Mouse (Mus musculus) c-Kit-positive CD71-negative TER-119-negative erythroid progenitor cells, embryonic 14.5 days (primary cell): Measurements from ENCODE around the gene Camta1.

Experiments
- DNase-seq: peaks from one replicate; pipeline ENCODE4 v3.0.0-alpha.2; 2013; ENCODE audit warnings: low read depth

The Camta1 gene

DNA sequence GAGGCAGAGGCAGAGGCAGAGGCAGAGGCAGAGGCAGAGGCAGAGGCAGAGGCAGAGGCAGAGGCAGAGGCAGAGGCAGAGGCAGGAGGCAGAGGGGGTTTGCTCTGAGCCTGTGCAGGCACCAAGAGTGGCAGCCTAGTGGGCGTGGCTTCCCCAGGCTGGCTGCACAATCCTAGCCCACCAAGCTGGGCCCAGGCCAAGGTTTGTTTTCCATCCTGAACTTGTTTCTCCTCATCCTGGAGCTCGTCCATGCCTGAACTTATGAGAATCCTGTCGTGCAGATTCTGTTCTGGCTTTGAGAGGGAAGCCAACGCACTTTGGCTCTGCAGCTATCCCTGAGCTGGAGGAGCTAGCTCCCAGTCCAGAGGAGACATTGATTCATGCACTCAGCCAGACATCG is 123.4 kb downstream of the Camta1 start:
- DNase-seq: no peak

DNA sequence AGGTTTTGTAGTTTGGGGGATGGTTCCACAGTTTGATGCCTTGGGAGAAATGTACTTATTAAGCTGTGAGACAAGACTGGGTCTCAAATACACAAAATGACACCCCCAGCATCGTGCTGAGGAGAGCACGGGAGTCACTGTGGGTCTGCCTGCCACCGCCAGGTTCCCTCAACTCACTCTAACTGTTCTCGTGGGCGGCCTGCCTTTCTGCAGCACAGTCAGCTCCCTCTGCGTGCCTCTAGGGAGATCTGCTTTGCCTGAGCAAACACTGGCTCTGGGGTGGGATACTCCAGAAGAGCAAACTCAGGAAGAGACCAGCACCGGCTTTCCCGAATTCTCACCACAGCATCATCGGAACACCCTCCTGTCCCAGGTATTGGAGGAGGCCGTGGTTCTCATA is 129.0 kb downstream of the Camta1 start:
- DNase-seq: no peak

DNA sequence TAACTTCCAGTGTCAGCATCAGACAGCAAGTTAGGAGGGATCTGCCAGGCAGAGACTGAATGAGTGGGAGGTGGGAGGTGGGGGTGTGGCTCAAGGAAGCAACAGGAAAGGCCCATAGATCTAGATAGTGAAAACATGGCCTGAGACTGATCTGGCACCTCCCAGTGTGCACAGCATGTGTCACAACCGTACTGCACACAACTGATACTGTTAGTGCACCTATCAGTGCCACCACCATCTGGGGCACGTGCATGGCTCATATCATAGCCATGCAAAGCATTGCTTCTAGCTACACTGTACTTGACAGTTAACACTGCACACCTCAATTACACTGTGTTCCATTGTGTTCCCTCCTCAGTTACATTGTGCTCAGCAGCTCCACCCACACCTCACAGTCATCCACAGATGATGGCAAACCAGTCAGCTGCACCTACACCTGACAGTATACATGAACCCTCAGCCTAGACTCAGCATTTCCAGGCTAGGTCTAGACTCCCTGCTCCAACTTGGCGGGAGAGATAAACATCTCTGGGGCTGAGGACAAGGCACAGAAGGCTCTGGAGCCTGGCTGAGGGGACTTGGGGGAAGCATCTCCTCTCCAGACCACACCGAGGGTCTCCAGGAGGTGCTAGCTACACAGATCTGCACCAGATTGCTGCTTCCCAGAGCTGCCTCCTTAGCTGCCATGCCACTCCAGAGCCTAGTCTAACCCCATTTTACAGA is 131.5 kb downstream of the Camta1 start:
- no peak for DNase-seq

DNA sequence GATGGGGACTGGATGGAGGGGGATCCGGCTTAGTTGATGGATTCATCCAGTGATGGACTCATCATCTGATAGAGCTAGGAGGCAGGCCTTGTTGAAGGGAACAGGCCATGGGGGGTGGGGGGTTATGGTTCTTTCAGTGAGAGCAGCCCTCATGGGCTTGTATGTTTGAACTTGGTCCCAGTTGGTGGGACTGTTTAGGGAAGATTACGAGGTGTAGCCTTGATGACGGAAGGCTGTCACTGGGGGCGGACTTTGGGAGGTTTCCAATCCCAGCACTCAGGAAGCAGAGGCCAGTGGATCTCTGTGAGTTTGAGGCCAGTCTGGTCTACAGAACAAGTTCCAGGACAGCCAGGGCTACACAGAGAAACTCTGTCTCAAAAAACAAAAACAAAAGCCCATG is 132.6 kb downstream of the Camta1 start:
- DNase-seq: no peak

DNA sequence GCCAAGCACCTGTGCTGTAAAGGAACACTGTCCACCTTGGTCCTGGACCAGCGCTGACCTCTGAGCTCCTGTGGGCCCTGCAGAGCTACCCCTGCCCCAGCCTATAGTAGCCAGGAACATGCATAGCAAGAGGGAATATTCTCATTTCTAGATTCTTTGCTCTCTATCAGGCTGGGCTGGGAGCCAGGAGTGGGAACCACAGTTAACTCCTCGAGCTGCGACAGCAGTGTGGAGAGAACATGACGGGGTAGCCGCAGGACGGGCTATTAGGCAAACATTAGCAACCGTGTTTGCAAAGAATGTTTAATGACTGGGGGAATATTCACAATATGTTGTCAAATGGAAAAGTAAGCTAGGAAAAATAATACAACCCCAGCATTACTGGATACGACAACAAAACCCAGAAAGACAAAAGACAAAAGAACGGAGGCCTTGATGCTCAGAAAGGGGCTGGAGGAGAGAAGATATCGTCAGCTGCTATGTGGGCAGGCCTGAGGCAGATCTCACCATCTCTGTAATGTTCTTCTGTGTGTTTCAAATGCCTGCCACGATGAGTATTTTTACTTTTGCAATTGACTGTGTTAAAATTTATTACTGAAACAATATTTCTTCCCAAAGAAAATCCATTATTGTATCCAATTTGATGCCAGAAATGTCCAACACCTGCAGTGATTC is 133.1 kb downstream of the Camta1 start:
- DNase-seq: no peak

DNA sequence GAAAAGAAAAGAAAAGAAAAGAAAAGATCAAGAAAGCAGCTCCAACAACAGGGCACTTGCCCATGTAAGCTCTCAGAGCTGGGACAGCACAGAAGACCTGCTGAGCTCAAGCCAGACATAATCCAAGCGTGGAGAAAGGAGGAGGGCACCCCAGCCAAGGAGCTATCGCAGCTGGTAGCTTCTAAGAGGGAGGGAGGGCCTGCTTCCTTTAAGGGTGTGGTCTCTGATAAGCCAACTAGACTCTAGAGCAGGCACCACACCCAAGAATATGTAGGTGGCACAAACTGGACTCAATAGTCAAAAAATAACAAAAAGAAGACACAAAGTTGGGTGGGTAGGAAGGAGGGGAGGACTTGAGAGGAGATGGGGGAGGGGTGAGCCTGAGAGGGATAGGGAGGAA is 135.3 kb downstream of the Camta1 start:
- no peak for DNase-seq

DNA sequence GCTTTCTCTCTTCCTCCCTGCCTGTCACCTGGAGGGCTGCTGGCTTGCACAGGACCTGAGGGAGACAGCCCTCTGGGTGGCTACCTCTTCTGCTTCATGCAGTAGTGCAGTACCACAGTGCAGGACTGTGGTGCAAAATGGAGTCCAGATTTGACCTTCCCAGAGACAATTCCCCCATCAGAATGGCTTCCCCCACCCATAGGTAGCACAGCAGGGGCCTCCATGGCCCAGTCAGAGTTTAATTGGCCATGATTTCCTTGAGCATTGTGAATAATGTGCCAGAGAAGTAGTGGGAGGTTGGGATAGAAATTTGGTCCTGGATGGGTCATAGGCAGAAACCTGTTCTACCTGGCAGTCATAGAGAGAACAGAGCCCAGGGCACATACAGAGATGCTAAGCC is 136.8 kb downstream of the Camta1 start:
- no peak for DNase-seq

DNA sequence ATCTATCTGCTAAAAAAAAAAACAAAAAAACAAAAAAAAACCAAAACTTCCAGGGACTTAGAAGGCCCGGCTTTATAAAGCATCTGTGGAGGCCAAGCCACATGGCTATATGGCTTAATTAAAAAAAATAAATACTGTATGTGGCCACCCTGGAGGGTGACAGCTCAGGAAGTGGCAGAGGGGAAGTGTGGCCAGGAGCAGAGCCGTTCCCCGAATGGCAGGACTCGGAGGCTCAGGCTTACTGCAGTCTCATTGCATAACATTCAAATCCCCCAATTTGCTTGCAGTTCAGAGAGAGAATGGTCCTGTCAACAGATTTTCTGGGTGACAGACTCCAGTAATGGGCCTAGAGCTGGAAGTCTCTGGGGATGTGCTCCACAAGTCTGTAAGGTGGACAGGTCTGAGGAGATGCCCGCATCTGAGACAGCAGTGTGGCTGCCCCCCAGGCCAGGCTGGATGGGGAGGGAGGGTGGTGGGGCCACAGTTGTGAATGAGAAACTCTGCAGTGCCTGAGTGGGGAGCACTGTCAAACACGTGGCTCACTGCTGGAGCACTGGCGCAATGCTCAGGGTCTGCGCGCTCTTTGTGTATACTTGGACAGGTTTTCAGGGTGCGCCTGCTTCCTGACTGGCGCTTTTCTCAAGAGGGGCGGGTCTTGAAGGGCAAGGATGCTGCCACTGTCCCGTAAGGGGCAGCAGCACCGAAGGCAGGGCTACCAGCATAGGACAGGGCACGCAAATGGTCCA is 140.8 kb downstream of the Camta1 start:
- DNase-seq: no peak

DNA sequence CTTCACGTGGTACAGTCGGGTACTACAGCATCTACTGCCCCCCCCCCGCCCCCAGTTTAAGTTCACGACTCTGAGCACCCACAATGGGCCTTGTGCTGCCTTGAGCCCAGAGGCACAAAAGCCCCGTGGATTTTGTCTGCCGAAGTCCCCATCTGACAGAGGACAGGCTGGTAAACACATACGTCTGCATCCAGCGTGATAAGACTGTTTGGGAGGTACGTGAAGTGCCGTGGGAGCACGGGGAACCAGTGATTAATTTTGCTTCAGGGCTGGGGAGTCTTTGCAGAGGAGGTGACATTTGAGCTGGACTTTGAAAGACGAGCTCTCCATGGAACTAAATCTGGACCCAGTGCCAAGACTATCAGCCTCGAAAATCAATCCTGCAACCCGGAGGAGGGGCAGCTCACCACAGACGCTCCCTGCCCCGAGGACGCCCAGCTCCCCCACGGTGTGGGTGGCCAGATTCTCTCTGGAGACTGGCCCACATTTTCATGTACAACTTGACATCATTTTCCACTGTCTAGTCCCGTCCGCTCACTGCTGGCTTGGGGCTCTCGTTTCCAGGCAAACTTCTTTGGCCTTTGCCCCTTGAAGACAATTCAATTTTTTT is 142.7 kb downstream of the Camta1 start:
- no peak for DNase-seq

DNA sequence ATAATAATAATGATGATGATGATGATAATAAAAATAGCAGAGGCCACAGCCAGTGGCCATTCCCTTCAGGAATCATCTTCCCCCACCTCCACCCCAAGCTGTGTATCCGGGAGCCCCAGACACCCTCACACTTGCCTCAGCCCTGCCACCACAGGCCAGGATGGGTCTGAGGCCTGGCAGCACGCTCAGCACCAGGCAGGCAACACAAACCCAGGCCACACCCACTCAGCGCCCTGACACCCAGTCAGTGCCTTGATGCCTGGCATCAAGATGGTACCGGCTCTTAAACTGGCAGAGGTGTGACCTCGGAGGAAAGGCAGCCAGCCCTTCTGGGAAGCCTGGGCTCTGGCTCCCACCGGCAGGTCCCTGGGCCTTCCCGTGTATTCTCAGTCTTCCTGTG is 143.8 kb downstream of the Camta1 start:
- DNase-seq: no peak

DNA sequence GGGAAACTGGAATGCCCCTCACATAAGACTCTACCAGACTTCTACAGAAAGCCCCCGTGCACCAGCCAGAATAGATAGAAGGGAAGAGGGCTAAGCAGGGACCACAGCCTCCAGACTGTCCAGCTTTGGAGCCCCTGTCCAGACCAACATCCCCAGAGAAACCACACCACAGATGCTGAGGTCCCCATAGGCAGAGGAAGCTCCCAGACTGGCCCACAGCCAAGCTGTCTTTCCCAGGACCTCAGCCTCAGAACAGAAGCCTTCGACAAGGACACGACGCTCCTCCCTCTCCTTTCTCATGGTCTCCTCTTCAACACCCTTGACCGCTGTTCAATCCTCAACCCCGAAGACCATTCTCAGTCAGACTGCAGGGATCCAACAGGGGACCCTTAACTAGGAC is 148.0 kb downstream of the Camta1 start:
- DNase-seq: no peak

DNA sequence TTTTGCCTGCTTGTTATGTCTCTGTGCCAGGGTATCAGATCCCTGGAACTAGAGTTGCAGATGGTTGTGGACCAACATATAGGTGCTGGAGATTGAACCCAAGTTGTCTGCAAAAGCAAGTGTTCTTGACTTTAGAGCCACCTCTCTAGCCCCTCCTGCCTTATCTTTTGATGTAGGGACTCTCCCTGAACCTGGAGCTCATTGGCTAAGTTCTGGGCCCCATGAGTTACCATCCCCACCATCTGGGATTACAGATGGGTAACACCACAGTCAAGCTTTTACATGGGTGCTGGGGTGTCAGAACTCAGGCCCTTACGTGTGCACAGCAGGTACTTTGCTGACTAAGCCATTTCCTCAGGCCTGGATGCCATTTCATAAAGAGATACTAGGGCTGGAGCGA is 150.3 kb downstream of the Camta1 start:
- DNase-seq: no peak

DNA sequence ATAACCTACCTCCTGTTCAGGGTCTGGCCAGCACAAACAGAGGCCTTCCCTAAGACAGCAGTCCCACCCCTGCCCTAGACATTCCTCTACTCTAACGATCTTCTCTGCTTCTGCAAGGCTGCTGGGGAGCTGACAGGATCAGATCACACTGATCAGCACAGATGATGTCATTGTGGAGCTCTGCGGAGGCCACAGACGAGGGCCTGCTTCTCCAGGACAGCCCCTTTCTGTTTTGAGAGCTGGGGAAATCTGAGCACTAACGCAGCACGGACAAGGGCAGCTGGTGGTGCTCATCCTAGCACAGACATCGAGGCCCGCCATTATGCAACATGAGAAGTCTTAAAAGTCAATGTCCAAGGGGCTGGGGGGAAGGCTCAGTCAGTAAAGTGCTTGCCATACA is 151.2 kb downstream of the Camta1 start:
- no peak for DNase-seq

DNA sequence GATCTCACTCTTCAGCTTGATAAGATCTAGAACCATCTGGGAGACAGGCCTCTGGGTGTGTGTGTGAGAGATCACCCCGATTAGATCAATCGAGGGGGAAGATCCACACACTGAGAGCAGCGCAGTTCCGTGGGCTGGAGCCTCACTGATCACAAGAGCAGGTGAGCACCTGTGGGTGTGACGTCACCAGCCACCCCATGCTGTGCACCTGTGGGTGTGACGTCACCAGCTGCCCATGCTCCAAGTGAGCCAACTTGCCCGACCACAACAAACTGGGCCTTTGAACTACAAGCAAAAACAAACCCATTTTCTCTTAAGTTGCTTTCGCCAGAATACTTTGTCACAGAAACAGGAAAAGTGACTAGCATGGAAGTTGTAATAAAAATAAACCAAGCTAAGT is 152.4 kb downstream of the Camta1 start:
- no peak for DNase-seq

DNA sequence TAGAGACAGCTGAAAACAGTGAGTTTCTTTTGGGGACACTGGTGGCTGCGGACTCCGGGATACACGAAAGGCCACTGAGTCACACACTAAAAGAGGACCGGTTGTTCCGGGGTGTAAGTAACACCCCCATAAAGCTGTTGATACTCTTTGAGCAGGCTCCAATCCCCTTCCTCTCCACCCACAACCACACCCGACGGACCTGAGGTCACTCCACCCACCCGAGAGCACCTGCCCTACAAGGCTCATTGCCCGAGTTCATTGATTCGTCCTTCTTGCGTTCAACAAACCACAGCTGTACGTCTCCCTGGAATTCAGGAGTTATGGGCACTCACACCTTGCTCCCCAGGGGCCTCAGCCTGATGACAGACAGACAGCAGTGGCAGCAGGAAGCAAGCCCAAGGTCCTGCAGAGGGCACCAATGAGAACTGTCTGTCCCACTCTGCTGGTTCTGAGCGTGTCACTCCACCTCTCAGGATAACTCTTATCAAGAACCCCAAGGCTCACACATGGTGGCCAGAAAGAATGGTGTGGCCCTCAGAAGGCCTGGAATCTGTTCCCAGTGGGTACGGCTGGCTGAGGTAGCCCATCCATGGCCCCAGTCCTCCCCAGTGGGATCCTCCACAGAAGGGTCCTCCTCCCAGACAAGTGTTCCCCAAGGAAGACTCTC is 158.5 kb downstream of the Camta1 start:
- no peak for DNase-seq

DNA sequence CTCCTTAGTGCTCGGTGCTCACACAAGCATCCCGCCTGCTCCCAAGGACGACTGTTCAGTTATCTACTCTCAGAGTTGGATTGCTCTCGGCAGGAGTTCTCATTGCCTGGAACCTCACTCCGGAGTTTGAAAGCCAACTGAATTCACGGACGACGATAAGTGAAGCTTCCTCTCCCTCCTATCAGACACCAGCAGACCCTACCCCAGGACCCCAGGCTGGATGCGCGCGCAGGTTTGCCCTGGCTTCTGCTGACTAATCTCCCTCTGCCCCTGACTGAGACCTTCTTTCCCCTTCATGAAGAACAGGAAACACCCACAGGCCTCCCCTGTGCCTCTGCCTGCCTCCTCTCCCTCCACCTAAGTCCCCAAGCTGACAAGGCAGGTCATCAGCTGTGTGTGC is 159.2 kb downstream of the Camta1 start:
- DNase-seq: no peak

DNA sequence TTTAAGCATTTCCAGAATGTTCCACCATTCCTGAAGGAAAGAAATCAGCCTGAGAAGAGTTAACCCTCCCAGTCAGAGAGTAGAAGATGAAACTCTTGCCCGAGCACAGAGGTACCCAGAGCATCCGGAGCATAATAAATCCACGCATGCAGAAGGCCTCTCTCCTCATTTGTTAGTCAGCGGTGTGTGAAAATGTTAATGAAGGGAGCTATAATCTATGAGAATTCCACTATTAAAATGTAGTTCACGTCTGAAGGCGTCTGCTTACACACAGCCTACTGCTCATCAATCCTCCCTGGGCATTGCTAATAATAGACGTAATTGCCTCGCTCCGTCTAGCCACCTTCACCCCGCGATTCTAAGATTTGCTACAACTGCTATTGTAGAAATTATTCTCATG is 165.7 kb downstream of the Camta1 start:
- no peak for DNase-seq

DNA sequence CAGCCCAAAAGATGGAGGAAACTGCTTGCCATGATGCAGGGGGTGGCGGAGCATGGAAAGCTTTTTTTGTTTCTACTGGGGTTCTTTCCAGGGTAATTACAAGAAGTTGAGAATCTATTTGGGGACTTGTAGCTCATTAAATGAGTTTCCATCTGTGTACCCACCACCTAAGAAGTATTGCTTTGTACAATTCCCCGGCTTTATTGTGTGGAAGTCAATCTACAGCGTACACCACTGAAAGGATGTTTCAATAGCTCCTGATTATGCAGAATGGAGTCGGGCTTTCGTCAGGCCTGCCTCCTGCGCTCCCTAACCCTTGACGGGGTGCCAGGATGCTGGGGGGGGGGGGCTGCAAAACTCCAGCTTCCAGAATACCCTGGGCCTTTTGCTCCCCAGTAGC is 167.1 kb downstream of the Camta1 start:
- no peak for DNase-seq

DNA sequence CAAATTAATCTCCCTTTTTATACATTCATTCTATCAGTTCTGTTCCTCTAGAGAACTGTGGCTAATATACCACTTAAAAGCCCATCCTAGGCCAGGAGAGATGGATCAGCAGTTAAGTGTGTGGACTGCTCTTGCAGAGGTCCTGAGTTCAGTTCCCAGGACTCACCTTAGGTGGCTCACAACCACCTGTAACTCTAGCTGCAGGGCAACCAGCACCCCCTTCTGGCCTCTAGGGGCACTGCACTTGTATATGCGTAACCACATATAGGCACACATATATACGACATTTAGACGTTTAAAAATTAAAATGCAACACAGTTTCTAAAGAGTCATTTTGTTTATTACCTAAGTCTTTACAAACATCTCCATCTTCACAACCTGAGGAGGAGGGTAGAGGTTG is 167.6 kb downstream of the Camta1 start:
- peak; percentile 6 for DNase-seq

DNA sequence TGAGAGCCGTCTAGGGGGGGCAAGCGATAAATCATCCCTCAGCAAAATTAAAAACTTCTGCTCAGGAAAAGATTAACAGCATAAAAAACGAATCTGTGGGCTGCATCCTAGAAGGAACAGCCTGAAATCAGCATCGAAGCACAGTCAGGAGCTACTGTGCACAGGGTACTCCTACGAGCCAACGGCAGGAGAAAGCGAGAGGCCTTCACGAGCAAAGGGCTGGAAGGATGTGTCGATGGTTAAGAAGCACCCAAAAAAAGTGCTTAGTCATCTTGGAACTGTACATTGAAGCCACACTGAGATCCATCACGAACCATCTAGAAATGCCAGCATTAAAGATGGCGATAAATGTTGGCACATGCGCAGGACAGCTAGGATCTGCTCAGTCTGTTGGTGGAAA is 171.6 kb downstream of the Camta1 start:
- DNase-seq: no peak

DNA sequence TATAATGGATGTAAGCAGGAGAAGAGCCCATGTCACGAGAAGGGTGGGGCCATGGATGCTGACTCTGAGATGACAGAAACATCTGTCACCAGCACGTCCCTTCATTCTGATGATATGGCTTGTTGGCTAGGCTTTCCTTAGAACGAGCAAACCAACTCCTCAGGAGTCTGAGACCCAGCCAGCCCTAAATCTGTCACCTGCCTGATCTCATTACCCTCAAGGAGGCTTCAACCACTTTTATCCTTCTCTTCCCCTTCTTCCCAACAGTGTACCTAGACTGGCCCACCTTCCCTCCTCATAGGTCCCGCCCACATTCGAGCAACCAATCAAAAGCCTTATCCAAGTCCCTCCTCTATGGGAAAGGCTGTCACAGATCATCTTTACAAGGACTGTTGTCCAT is 173.5 kb downstream of the Camta1 start:
- no peak for DNase-seq

DNA sequence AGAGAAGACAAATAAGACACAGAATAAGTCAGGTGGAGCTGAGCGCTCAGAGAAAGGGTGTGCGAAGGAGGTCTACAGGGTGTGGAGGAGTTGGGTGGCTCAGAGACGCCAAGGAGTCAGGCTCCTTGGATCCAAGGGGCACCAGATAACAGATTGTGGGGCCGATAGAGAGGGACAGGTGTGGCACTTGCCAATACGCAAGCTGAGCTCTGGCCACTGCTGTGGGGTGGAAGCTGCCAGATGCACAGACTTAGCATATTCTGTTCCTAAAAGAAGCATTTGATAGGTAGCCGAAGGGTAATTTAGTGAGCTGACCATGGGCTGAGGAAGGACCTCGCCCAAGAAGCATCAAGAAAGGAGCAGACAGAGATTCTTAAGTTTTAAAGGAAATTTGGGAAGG is 177.1 kb downstream of the Camta1 start:
- DNase-seq: no peak
